Mouse (Mus musculus): ENCODE data around the gene Prkn. TPM values are rescaled to one million over a fixed set of nuclear protein-coding genes. Genes with fewer than 3 reads are reported as not detected.

Prkn gene
- 0.58 and 1.00 TPM in 2 replicates for polyA plus RNA-seq (2015; fragmentation: Nextera tagmentation; extraction: Ambion mirVana)

GRCm38 (mm10) chr17:10840148-10840707, at the start of gene Prkn, which contains the start of gene Pacrg:
Gene Prkn, plus strand, starts transcription at chr17:10840384.
Gene Pacrg, minus strand, starts transcription at chr17:10840311.
- DNase-seq (peak; percentile 96), ATAC-seq (peak; percentile 94)
- H3K9ac ChIP-seq (replicated peaks): peak within 1 kb of the TSS; percentile 76
- no peaks in the 10 kb centered on the region for H3K9me3 ChIP-seq (ENCODE audit: low read length)
- H3K4me3 ChIP-seq (ENCODE audit: low read depth, low read length): peak within 1 kb of the TSS; percentile 77
- peaks cover 6% of the 10 kb centered on the region; the same call in 1 of the 2 replicates for H3K4me1 ChIP-seq (ENCODE audit: insufficient read depth)
- under 1% methylated on average over 46 of the region's 58 CpGs for WGBS (ENCODE audit: insufficient replicate concordance)
- H3K36me3 ChIP-seq (replicated peaks; ENCODE audit: insufficient read depth, low read length): no peaks in the 10 kb centered on the region
- H3K27me3 ChIP-seq (ENCODE audit: insufficient read depth, low read length): no peaks in the 10 kb centered on the region
- H3K27ac ChIP-seq (ENCODE audit: low read depth): peak within 1 kb of the TSS; percentile 66
- peak within 1 kb of the TSS; percentile 91 for H3K4me2 ChIP-seq (ENCODE audit: low read depth, low read length)
- TF ChIP-seq CTCF (IDR thresholded peaks at IDR 0.05; ENCODE audit: low read depth) (no peak), EP300 (IDR thresholded peaks at IDR 0.05; ENCODE audit: low read depth) (no peak)

GRCm38 (mm10) chr17:10791661-10792060, 48.5 kb upstream of the Prkn start:
- no peak overlapping the region for H3K27ac ChIP-seq (ENCODE audit: low read depth)
- ATAC-seq: no peak

GRCm38 (mm10) chr17:10806692-10807091, 33.5 kb upstream of the Prkn start:
- Histone ChIP-seq H3K36me3 (replicated peaks; ENCODE audit: insufficient read depth, low read length) (no peaks in the 10 kb centered on the region), H3K4me3 (ENCODE audit: low read depth, low read length) (no peak overlapping the region), H3K4me2 (ENCODE audit: low read depth, low read length) (no peak overlapping the region), H3K4me1 (ENCODE audit: insufficient read depth) (no peaks in the 10 kb centered on the region), H3K9me3 (ENCODE audit: low read length) (no peaks in the 10 kb centered on the region), H3K9ac (replicated peaks) (no peak overlapping the region), H3K27ac (ENCODE audit: low read depth) (no peak overlapping the region), H3K27me3 (ENCODE audit: insufficient read depth, low read length) (no peaks in the 10 kb centered on the region)
- ATAC-seq (no peak), DNase-seq (no peak)
- WGBS (ENCODE audit: insufficient replicate concordance): 83% methylated on average over 4 of the region's 4 CpGs
- TF ChIP-seq CTCF (IDR thresholded peaks at IDR 0.05; ENCODE audit: low read depth) (no peak), EP300 (IDR thresholded peaks at IDR 0.05; ENCODE audit: low read depth) (no peak)

More at GRCm38 (mm10) chr17:10791661-10792060, 48.5 kb upstream of the Prkn start:
- Histone ChIP-seq H3K27me3 (ENCODE audit: insufficient read depth, low read length) (no peaks in the 10 kb centered on the region), H3K9me3 (ENCODE audit: low read length) (no peaks in the 10 kb centered on the region), H3K36me3 (replicated peaks; ENCODE audit: insufficient read depth, low read length) (no peaks in the 10 kb centered on the region), H3K4me3 (ENCODE audit: low read depth, low read length) (no peak overlapping the region), H3K9ac (replicated peaks) (no peak overlapping the region), H3K4me1 (ENCODE audit: insufficient read depth) (no peaks in the 10 kb centered on the region), H3K4me2 (ENCODE audit: low read depth, low read length) (no peak overlapping the region)
- DNase-seq: no peak
- 56% methylated on average over 3 of the region's 3 CpGs for WGBS (ENCODE audit: insufficient replicate concordance)
- TF ChIP-seq CTCF (IDR thresholded peaks at IDR 0.05; ENCODE audit: low read depth) (no peak), EP300 (IDR thresholded peaks at IDR 0.05; ENCODE audit: low read depth) (no peak)

- no peak for ATAC-seq
- 76% methylated on average over 13 of the region's 13 CpGs for WGBS (ENCODE audit: insufficient replicate concordance)
- no peak for DNase-seq
These were observed 32.8 kb upstream of the Prkn start for GRCm38 (mm10) chr17:10807261-10807998.

GRCm38 (mm10) chr17:10808571-10808970, 31.6 kb upstream of the Prkn start:
- Histone ChIP-seq H3K4me3 (ENCODE audit: low read depth, low read length) (no peak overlapping the region), H3K36me3 (replicated peaks; ENCODE audit: insufficient read depth, low read length) (no peaks in the 10 kb centered on the region), H3K9me3 (ENCODE audit: low read length) (no peaks in the 10 kb centered on the region), H3K4me1 (ENCODE audit: insufficient read depth) (no peaks in the 10 kb centered on the region), H3K27ac (ENCODE audit: low read depth) (no peak overlapping the region), H3K27me3 (ENCODE audit: insufficient read depth, low read length) (no peaks in the 10 kb centered on the region), H3K9ac (replicated peaks) (no peak overlapping the region), H3K4me2 (ENCODE audit: low read depth, low read length) (no peak overlapping the region)
- DNase-seq: no peak
- TF ChIP-seq CTCF (IDR thresholded peaks at IDR 0.05; ENCODE audit: low read depth) (no peak), EP300 (IDR thresholded peaks at IDR 0.05; ENCODE audit: low read depth) (no peak)
- no peak for ATAC-seq
- WGBS (ENCODE audit: insufficient replicate concordance): 74% methylated on average over 2 of the region's 2 CpGs

More at GRCm38 (mm10) chr17:10807261-10807998, 32.8 kb upstream of the Prkn start:
- Histone ChIP-seq H3K27me3 (ENCODE audit: insufficient read depth, low read length) (no peaks in the 10 kb centered on the region), H3K9me3 (ENCODE audit: low read length) (no peaks in the 10 kb centered on the region), H3K9ac (replicated peaks) (no peak overlapping the region), H3K4me1 (ENCODE audit: insufficient read depth) (no peaks in the 10 kb centered on the region), H3K4me3 (ENCODE audit: low read depth, low read length) (no peak overlapping the region), H3K4me2 (ENCODE audit: low read depth, low read length) (no peak overlapping the region), H3K36me3 (replicated peaks; ENCODE audit: insufficient read depth, low read length) (no peaks in the 10 kb centered on the region), H3K27ac (ENCODE audit: low read depth) (no peak overlapping the region)
- TF ChIP-seq EP300 (IDR thresholded peaks at IDR 0.05; ENCODE audit: low read depth): no peak
- no peak for TF ChIP-seq CTCF (IDR thresholded peaks at IDR 0.05; ENCODE audit: low read depth)

GRCm38 (mm10) chr17:10818971-10819370, 21.2 kb upstream of the Prkn start:
- ATAC-seq: no peak
- Histone ChIP-seq H3K36me3 (replicated peaks; ENCODE audit: insufficient read depth, low read length) (no peaks in the 10 kb centered on the region), H3K4me2 (ENCODE audit: low read depth, low read length) (no peak overlapping the region), H3K27ac (ENCODE audit: low read depth) (no peak overlapping the region), H3K27me3 (ENCODE audit: insufficient read depth, low read length) (no peaks in the 10 kb centered on the region), H3K4me3 (ENCODE audit: low read depth, low read length) (no peak overlapping the region), H3K4me1 (ENCODE audit: insufficient read depth) (no peaks in the 10 kb centered on the region), H3K9me3 (ENCODE audit: low read length) (no peaks in the 10 kb centered on the region), H3K9ac (replicated peaks) (no peak overlapping the region)
- WGBS (ENCODE audit: insufficient replicate concordance): 68% methylated on average over 4 of the region's 4 CpGs
- no peak for TF ChIP-seq CTCF (IDR thresholded peaks at IDR 0.05; ENCODE audit: low read depth)
- TF ChIP-seq EP300 (IDR thresholded peaks at IDR 0.05; ENCODE audit: low read depth): no peak
- no peak for DNase-seq
